Mouse (Mus musculus): ENCODE measurements around the gene Fkbp4. TPM values are rescaled to one million over a fixed set of nuclear protein-coding genes. Genes with fewer than 3 reads are reported as not detected.
A peak's percentile ranks its signal among the peaks of the same experiment; 100 is the strongest.

Gene Fkbp4
- polyA plus RNA-seq, 1 experiment from 2014 or later: 727 TPM

- Histone ChIP-seq H3K4me1 (no peaks in the 10 kb centered on the region), H3K27ac (replicated peaks) (no peak overlapping the region), H3K9me3 (replicated peaks) (no peaks in the 10 kb centered on the region), H3K36me3 (no peaks in the 10 kb centered on the region), H3K4me3 (no peak overlapping the region), H3K27me3 (ENCODE audit: low read depth, poor library complexity, severe bottlenecking) (no peaks in the 10 kb centered on the region)
- DNase-seq (ENCODE audit: low spot score): no peak
- 51% methylated on average over 2 of the region's 2 CpGs for WGBS
These were observed 21.8 kb upstream of the Fkbp4 start for GRCm38 (mm10) chr6:128460321-128460720.

- no peak for DNase-seq (ENCODE audit: low spot score)
These were observed 18.7 kb upstream of the Fkbp4 start for GRCm38 (mm10) chr6:128457186-128457585.

GRCm38 (mm10) chr6:128455835-128456605 lies 17.5 kb upstream of the Fkbp4 start:
- 89% methylated on average over 12 of the region's 12 CpGs for WGBS

More at GRCm38 (mm10) chr6:128457186-128457585, 18.7 kb upstream of the Fkbp4 start:
- Histone ChIP-seq H3K4me1 (no peaks in the 10 kb centered on the region), H3K4me3 (no peak overlapping the region), H3K27me3 (ENCODE audit: low read depth, poor library complexity, severe bottlenecking) (no peaks in the 10 kb centered on the region), H3K27ac (replicated peaks) (no peak overlapping the region), H3K9me3 (replicated peaks) (no peaks in the 10 kb centered on the region), H3K36me3 (no peaks in the 10 kb centered on the region)
- 88% methylated on average over 5 of the region's 5 CpGs for WGBS

DNA sequence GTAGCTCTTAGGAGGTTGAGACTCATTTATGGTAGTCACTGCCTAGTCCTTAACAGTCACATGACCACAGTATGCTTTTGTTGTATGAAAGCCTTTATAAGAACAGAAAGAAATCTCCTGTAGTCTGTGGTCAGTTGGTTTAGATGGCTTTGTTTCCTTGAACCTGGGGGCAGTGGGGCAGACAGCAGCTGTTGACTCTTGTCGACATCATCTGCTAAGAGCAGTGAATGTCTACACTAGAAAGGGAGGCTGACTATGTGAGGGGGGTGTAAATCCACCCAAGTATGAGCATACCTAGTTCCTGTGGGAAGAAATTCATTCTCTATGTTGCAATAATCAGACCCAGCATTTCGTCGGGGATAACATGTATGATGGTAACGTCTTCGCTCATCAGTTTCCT lies 8.6 kb upstream of the Fkbp4 start:
- H3K27me3 ChIP-seq (ENCODE audit: low read depth, poor library complexity, severe bottlenecking): peaks cover 5% of the 10 kb centered on the region; the same call in 1 of the 2 replicates
- H3K27ac ChIP-seq (replicated peaks): no peak overlapping the region
- peaks cover 10% of the 10 kb centered on the region for H3K4me1 ChIP-seq
- 97% methylated on average over 5 of the region's 5 CpGs for WGBS
- no peaks in the 10 kb centered on the region for H3K9me3 ChIP-seq (replicated peaks)
- no peak overlapping the region for H3K4me3 ChIP-seq
- no peaks in the 10 kb centered on the region for H3K36me3 ChIP-seq
- no peak for DNase-seq (ENCODE audit: low spot score)

More at GRCm38 (mm10) chr6:128455835-128456605, 17.5 kb upstream of the Fkbp4 start:
- DNase-seq (ENCODE audit: low spot score): no peak
- H3K27me3 ChIP-seq (ENCODE audit: low read depth, poor library complexity, severe bottlenecking): no peaks in the 10 kb centered on the region
- H3K4me1 ChIP-seq: no peaks in the 10 kb centered on the region
- H3K4me3 ChIP-seq: no peak overlapping the region
- no peak overlapping the region for H3K27ac ChIP-seq (replicated peaks)
- H3K36me3 ChIP-seq: no peaks in the 10 kb centered on the region
- H3K9me3 ChIP-seq (replicated peaks): no peaks in the 10 kb centered on the region

DNA sequence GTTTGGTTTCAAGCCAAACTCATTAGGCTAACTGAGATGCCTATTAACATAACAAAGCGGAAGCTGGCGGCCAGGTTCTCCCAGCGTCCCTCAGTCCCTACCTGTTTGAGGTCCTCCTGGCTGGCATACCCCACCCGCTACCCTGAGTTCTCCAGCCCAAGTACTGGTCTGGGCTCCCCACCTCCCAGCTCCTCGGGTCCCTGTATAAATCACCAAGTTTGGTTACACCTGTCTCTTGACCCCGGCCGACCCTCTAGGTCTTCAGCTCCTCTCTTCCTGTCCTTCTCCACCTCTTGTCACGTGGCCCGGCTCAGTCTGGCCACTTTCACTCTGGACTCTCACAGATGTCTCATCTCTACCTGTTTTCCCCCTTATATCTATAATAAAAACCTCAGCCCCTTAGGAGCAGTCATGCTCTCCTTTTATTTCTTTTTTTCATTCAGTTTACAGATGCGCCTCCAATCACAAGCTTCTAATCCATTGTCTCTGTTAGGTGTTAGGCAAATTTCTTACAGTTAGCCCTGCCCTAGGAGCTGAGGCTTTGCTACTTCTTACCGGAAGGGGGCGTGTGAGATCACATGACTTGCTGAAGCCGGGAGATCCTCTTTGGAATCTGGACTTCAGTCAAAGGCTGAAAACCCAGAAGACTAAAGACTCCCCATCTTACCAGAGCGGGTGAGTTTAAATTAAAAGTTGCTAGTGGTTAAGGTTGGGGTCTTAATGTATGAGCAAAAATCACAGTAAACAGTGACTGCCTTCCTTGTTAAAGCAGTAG lies 7.5 kb upstream of the Fkbp4 start:
- peak; percentile 50 for DNase-seq (ENCODE audit: low spot score)
- no peaks in the 10 kb centered on the region for H3K9me3 ChIP-seq (replicated peaks)
- H3K27ac ChIP-seq (replicated peaks): no peak overlapping the region
- peaks cover 5% of the 10 kb centered on the region; the same call in 1 of the 2 replicates for H3K27me3 ChIP-seq (ENCODE audit: low read depth, poor library complexity, severe bottlenecking)
- H3K4me1 ChIP-seq: peaks cover 10% of the 10 kb centered on the region
- no peaks in the 10 kb centered on the region for H3K36me3 ChIP-seq
- peak overlapping the region; percentile 32; the same call in 1 of the 2 replicates for H3K4me3 ChIP-seq
- whole genome bisulfite sequencing: 12% methylated on average over 14 of the region's 14 CpGs

DNA sequence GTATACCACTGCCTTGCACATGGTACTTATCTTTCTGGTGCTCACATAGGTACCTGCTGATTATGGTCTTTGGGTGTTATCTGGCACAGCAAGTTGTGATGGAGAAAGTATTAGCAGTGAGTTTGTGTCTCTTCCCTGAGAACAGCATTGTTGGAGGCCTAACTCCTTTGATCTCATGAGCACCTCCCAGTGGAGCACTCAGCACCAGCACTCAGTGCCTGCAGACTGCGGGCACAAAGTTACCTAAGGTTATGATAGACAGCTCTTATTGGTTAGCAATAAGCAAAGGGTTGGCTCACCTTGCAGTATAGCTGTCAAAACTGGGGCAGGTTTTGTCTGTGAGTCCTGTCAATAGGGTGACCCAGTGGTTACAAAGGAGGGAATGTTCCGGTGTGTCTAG lies 1.8 kb upstream of the Fkbp4 start:
- DNase-seq (ENCODE audit: low spot score): no peak
- Histone ChIP-seq H3K27me3 (ENCODE audit: low read depth, poor library complexity, severe bottlenecking) (peaks cover 19% of the 10 kb centered on the region), H3K4me1 (peaks cover 22% of the 10 kb centered on the region), H3K4me3 (no peak overlapping the region), H3K27ac (replicated peaks) (no peak overlapping the region), H3K36me3 (peaks cover 15% of the 10 kb centered on the region), H3K9me3 (replicated peaks) (no peaks in the 10 kb centered on the region)
- WGBS: 96% methylated on average over 2 of the region's 2 CpGs

DNA sequence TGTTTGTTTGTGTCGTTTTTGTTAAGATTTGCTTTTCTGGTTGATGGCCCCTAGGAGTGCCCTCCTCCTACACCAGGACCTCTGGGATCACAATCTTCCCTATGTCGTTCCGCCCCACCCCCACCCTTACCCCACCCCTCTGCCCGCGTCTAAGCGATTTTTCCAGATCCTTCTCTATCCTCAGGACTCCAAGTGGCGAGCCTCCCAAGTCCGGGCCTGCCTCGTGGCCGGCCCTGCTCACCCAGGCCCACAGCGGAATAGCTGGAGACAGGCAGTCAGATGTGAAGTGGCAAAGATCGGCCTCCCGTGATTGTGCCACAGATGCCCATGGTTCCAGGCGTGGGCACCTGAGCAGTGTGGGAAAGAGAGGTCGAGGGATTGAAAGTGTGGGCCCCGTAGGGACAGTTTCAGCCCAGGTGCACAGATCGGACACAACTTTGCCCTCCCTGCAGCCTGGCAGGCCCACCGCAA lies 429 bp upstream of the Fkbp4 start:
- Histone ChIP-seq H3K27ac (replicated peaks) (peak overlapping the region; percentile 99), H3K9me3 (replicated peaks) (no peaks in the 10 kb centered on the region), H3K4me1 (peaks cover 21% of the 10 kb centered on the region), H3K36me3 (peaks cover 28% of the 10 kb centered on the region), H3K4me3 (peak overlapping the region; percentile 97), H3K27me3 (ENCODE audit: low read depth, poor library complexity, severe bottlenecking) (peaks cover 17% of the 10 kb centered on the region)
- DNase-seq (ENCODE audit: low spot score): no peak
- WGBS: 36% methylated on average over 18 of the region's 18 CpGs

- Histone ChIP-seq H3K27ac (replicated peaks) (peak overlapping the region; percentile 99), H3K9me3 (replicated peaks) (no peaks in the 10 kb centered on the region), H3K4me1 (peaks cover 21% of the 10 kb centered on the region), H3K27me3 (ENCODE audit: low read depth, poor library complexity, severe bottlenecking) (peaks cover 17% of the 10 kb centered on the region), H3K36me3 (peaks cover 39% of the 10 kb centered on the region), H3K4me3 (peak overlapping the region; percentile 97)
- peak; percentile 81 for DNase-seq (ENCODE audit: low spot score)
- WGBS: under 1% methylated on average over 52 of the region's 52 CpGs
These were observed 653 bp downstream of the Fkbp4 start for GRCm38 (mm10) chr6:128437731-128438316.

DNA sequence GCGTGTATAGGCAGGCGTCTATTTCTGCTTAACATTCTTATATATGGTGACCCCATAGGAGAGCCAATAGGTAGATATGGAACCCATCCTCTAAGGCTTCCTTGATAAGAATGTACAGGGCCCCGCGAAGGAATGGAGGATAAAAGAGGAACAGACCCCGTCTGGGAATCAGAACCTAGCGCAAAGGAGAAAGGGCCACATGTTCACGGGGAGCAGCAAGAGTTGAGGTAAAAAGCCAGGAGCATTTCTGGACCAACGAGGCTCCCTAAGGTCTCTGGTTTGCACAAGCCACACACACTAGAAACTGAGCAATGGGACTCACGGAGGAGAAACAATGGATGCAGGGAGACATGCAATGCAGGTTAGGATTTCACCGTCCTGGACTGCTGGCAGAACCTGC lies 1.2 kb downstream of the Fkbp4 start:
- WGBS: 7% methylated on average over 10 of the region's 10 CpGs
- no peaks in the 10 kb centered on the region for H3K9me3 ChIP-seq (replicated peaks)
- peaks cover 21% of the 10 kb centered on the region for H3K4me1 ChIP-seq
- no peak for DNase-seq (ENCODE audit: low spot score)
- H3K27ac ChIP-seq (replicated peaks): peak overlapping the region; percentile 99
- H3K36me3 ChIP-seq: peaks cover 44% of the 10 kb centered on the region
- peaks cover 17% of the 10 kb centered on the region for H3K27me3 ChIP-seq (ENCODE audit: low read depth, poor library complexity, severe bottlenecking)
- peak overlapping the region; percentile 97 for H3K4me3 ChIP-seq

- Histone ChIP-seq H3K27ac (replicated peaks) (peak overlapping the region; percentile 99), H3K4me1 (peaks cover 21% of the 10 kb centered on the region), H3K9me3 (replicated peaks) (no peaks in the 10 kb centered on the region), H3K36me3 (peaks cover 52% of the 10 kb centered on the region), H3K27me3 (ENCODE audit: low read depth, poor library complexity, severe bottlenecking) (peaks cover 17% of the 10 kb centered on the region), H3K4me3 (peak overlapping the region; percentile 97)
- 90% methylated on average over 8 of the region's 8 CpGs for WGBS
- no peak for DNase-seq (ENCODE audit: low spot score)
These were observed 2.0 kb downstream of the Fkbp4 start for GRCm38 (mm10) chr6:128436356-128437005.

DNA sequence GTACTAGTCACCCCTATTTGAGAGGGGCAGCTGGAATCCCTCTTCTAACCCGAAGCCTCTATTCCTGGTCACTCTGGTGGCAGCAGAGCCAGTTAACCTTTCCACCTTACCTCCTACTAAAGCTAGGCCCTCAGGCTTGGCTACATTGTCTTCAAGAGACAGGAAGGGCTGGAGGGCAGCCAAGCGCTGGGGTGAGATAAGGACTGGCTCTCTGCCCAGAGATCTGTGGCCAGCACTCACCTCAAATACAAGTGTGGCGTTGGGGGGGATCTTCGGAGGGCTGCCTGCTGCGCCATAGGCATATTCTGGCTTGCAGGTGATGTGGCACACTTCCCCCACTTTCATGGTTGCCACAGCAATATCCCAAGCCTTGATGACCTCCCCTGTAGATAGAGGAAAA lies 3.0 kb downstream of the Fkbp4 start:
- DNase-seq (ENCODE audit: low spot score): no peak
- Histone ChIP-seq H3K27ac (replicated peaks) (no peak overlapping the region), H3K36me3 (peaks cover 62% of the 10 kb centered on the region), H3K27me3 (ENCODE audit: low read depth, poor library complexity, severe bottlenecking) (peaks cover 16% of the 10 kb centered on the region), H3K9me3 (replicated peaks) (no peaks in the 10 kb centered on the region), H3K4me1 (peaks cover 21% of the 10 kb centered on the region), H3K4me3 (peak overlapping the region; percentile 1; the same call in 1 of the 2 replicates)
- 92% methylated on average over 5 of the region's 5 CpGs for WGBS

GRCm38 (mm10) chr6:128433566-128433965 lies 4.9 kb downstream of the Fkbp4 start:
- Histone ChIP-seq H3K4me3 (no peak overlapping the region), H3K36me3 (peaks cover 82% of the 10 kb centered on the region), H3K9me3 (replicated peaks) (no peaks in the 10 kb centered on the region), H3K27ac (replicated peaks) (no peak overlapping the region), H3K27me3 (ENCODE audit: low read depth, poor library complexity, severe bottlenecking) (no peaks in the 10 kb centered on the region), H3K4me1 (peaks cover 16% of the 10 kb centered on the region)
- 94% methylated on average over 13 of the region's 13 CpGs for WGBS
- DNase-seq (ENCODE audit: low spot score): no peak
